Mouse (Mus musculus) spleen, adult 12 weeks (tissue): ENCODE data around the gene Txndc17.
A peak's percentile ranks its signal among the peaks of the same experiment; 100 is the strongest.
"Not testable (repeated sequence)": the region's sequence is repeated elsewhere in the genome, so short reads cannot be mapped to it uniquely, and the experiment has no call there.

Experiments
- DNase-seq: peaks from one replicate; pipeline ENCODE4 v3.0.0; 2022; ENCODE audit warnings: low spot score

Txndc17 gene

GRCm38 (mm10) chr11:72207204-72207833 lies at the start of gene Txndc17, which contains the start of gene 4933427D14Rik:
Gene Txndc17 (plus strand): TSS chr11:72207547.
Gene 4933427D14Rik (minus strand): TSS chr11:72207459.
- DNase-seq = peak; percentile 78

DNA sequence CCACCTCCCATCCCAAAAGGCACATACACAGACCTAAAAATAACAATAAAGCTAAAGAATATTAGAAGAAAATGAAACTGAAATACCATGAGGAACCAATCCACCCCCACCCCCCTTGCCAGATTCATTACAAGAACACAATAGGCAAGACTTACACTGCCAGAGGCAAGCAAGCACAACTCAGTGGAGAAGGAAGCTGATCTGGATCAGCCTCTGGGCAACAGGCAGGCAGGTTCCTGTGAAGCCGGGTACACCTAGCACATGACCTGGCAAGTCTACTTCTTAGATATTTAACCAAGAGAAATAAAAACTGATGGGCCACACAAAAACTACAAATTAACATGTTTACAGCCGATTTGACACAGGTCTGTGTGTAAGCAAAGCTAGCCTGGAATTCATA lies 44.1 kb upstream of the Txndc17 start:
- DNase-seq = no peak

DNA sequence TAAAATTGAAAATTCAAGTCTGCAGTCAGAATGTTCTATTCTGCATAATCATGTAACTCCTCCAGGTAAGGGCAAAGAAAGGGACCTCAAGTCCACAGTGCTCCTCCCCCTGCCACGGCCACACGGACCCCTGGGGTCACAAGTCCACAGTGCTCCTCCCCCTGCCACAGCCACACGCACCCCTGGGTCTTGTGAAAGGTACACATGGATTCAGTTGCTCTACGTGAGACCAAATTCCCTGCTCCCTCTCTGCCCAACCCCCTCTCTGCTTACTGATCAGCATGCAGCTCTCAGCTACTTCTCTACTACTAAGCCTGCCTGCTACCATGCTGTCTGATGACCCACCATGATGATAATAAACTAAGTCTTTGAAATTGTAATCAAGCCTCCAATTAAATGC lies 37.5 kb upstream of the Txndc17 start:
- no peak for DNase-seq

DNA sequence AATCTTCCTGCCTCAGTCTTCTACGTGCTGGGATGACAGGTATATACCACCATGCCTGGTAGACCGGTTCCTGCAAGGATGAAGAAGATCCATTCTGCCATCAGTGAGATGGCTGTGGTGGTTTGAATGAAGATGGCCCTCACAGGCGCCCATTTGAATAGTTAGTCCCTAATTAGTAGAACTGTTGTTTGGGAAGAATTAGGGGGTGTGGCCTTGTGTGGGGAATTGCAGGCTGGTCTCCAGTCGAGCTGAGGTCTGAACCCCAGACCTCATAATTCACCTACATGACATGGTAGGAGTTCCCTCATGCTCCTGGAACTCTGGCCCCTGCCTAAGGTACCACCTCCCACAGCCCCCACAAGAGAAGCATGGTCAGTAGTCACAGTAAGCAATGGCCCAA lies 35.4 kb upstream of the Txndc17 start:
- not testable (repeated sequence) for DNase-seq

GRCm38 (mm10) chr11:72173506-72173905 lies 33.8 kb upstream of the Txndc17 start:
- DNase-seq = no peak

- no peak for DNase-seq
Observed at GRCm38 (mm10) chr11:72174721-72175120, 32.6 kb upstream of the Txndc17 start.

DNA sequence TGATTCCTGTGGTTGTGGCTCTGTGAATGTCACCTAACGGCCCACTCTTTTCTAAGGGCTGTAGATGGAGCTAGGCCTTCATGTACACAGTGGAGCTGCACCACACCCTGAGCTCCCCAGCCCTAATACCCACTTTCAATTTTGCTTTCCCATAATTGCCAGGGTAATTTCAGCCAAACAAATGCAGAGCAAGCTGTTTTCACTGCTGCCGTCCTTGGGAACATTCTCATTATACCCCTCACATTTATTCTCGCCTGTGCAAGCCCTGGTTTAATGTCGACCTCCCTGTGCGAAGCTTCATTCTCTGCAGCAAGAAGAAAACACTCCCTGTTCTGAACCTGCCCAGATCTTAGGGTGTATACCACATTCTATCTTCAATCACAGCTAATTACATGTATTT lies 31.4 kb upstream of the Txndc17 start:
- no peak for DNase-seq

GRCm38 (mm10) chr11:72176553-72176952 lies 30.8 kb upstream of the Txndc17 start:
- DNase-seq = no peak

GRCm38 (mm10) chr11:72180556-72180955 lies 26.8 kb upstream of the Txndc17 start:
- no peak for DNase-seq

- DNase-seq = no peak
Observed at GRCm38 (mm10) chr11:72181136-72181535, 26.2 kb upstream of the Txndc17 start.

GRCm38 (mm10) chr11:72184252-72184651 lies 23.1 kb upstream of the Txndc17 start:
- no peak for DNase-seq

DNA sequence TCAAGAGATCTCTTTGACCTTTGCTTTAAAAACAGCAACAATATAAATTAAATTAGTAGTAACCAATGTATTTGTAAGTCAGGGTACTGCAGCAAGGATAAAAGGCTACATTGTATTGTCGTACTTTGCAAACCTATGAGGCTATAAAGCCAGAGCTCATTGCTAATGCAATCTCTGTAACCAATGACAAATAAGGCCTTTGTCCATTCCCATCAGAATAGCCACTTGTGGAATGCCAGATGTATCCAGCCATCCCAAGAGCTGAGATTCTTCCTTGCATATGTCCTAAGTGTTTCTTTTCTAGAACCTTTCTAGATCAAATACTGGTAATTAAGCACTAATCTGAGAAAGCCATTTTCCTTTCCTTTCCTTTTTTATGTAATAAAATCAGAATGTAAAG lies 16.5 kb upstream of the Txndc17 start:
- DNase-seq = no peak

DNA sequence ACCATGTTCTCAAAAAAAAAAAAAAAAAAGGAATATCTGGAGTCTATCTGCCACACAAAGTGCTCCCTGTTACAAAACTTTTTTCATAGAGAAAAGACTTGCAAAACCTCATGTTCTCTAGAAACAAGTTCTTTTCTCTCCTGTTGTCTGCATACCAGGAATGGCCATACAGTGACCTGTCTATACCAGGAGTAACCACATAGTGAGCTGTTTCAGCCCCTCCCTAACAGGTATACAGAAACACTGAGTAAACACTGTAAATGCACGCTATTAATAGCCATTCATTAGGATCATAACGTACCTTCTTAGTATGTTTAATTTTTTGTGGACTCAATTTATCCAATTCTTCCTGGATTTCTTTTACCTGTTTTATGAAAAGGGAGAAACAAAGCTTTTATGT lies 13.1 kb upstream of the Txndc17 start:
- no peak for DNase-seq

GRCm38 (mm10) chr11:72196506-72196905 lies 10.8 kb upstream of the Txndc17 start:
- no peak for DNase-seq

DNA sequence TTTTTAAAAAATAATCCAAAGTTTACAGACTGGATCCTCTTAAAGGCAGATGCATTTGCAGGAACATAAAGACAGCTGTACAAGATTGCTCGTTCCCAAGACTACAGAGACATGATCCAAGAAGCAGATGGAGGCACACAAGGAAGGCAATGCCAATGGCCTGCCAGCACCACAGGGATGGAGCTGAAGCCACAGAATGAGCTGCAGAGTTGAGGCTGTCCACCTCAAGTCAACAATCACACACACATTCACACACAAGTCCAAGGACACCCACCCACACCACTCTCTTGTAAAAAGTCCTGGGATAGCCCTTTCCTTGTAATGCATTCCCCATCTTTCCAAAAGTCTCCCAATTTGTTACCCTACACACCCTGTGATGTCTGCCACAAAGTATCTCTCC lies 3.9 kb upstream of the Txndc17 start:
- no peak for DNase-seq

- no peak for DNase-seq
Observed at GRCm38 (mm10) chr11:72205256-72205655, 2.1 kb upstream of the Txndc17 start.

- no peak for DNase-seq
Observed at GRCm38 (mm10) chr11:72206341-72207203, 775 bp upstream of the Txndc17 start, which contains the start of gene Gm43951. Gene Gm43951 (minus strand): TSS chr11:72206840.

DNA sequence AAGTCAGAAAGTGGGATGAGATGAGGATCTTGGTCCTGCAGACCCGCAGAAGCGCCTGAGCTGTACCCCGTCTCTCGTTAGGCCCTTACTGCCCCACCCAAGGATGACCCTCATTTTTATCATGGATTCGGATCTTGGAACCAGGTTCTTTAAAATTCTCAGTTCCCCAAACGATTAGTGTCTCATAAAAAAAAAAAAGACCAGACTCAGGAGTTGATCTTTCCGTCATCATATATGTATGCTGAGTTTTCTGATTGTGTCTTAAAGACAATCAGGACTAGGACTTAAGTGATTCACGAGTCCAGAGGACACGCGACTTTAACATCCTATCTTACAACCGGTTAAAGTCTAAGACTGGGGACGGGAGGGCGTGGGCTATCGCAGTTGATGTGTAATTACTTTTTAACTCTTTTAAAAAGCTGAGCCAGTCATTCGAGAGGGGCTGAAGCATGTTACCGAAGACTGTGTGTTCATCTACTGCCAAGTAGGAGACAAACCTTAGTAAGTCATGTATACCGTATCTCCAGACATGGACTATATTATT lies 559 bp downstream of the Txndc17 start:
- DNase-seq = no peak

DNA sequence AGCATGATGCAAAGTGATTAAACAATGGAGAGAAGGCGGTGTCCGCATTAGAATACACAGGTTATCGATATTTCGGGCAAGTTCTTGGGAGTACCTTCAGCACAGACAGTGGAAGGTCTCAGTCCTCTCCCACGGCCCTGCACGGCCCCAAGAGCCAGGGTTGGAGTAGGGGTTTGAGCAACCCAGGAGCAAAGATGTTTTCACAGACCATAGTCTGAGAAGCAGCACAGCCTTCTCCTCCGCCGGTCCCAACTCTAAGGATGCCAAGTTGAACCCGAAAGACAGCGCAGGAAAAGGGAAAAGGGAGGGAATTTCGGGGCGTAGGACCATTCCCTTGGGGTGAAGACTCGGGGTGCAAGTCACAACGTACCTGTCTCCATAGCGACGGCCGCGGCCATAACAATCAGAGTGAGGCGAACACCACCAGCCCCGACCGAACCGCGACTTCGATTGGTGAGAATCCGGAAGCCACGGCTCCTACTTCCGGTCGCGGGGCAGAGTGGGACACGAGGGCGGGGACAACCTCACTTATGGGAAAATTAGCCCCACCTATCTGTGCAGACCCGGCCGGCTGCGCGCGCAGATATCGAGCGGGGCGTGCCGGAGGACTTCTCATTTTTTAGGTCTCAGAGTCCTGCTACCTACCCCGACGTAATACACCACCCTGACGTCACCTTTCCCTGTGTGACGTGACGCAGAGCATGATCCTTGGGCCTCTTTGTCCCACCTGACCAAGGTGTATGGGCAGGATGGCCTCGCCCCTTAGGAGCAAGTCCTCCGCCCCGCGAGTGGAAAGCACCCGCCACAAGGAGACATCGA lies 7.5 kb downstream of the Txndc17 start:
- DNase-seq = peak; percentile 82

- peak; percentile 54 for DNase-seq
Observed at GRCm38 (mm10) chr11:72215410-72215797, 8.1 kb downstream of the Txndc17 start, which contains the start of gene Med31. Gene Med31 (minus strand): TSS chr11:72215592.

- DNase-seq = no peak
Observed at GRCm38 (mm10) chr11:72217116-72217515, 9.8 kb downstream of the Txndc17 start.

DNA sequence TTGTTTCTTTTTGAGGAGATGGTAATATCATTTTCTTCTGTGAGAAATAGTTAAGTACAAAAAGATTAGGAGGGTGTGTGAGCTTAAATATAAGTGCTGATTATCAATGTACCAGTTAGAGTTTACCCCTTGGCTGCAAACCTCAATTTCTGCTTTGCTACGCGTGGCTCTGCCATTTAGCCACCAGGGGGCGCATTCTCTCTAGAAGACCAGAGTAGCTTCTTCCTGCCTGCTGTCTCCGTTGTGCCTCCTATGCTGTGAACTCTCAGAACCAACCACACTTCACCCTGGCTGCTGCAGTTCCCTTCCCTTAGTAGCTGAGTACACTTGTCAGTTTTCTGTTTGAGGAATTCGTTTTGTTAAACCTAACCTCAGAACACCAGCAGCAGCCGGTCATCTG lies 13.9 kb downstream of the Txndc17 start:
- DNase-seq = peak; percentile 35
